ENCODE assay signal across 28 mouse cellular contexts in the genomic region with DNA sequence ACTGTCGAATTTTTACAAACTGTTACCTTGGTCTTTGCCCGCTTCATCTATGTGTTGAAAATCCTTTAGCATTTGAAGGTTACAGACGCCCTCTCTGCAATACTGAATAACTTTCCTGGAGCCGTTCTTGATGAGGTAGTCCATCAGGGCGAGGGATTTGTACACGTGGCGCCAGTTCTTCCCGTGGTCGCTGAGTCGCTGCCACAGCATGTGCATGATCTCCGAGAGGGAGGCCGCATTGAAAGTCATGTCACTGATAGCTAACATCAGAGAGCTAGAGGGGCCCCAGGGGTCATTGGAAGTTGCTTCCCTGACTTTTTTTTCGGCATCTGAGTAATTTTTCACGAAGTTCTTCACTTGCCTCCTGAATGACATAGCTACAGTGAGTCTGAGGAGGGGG. TPM values are rescaled to one million over a fixed set of nuclear protein-coding genes. Genes with fewer than 3 reads are reported as not detected.
A peak's percentile ranks its signal among the peaks of the same experiment; 100 is the strongest.
DNase-seq lines count a peak whose midpoint lies in the region; ATAC-seq lines count a peak whose summit lies in the region.
"Had no signal": no experiment of that assay in that cellular context is flagged by ENCODE, and none has a peak within 500 bp of the region (broad histone marks: within the 10 kb centered on the region; RNA-seq: fewer than 3 reads in every experiment).

No protein-coding gene starts in this region.

- peaks cover 33% of the 10 kb centered on the region for H3K4me1 ChIP-seq in megakaryocyte, embryonic 14.5 days
- no peaks in the 10 kb centered on the region for H3K4me1 ChIP-seq in midbrain, embryonic 11.5 days (ENCODE audit: control insufficient read depth, insufficient read depth, low read length)
- H3K4me1 ChIP-seq: limb, embryonic 12.5 days had no signal

- 71% methylated on average over 14 of the region's 14 CpGs for WGBS in midbrain, embryonic 11.5 days

- DNase-seq in embryo, embryonic 11 days: peak; percentile 13
- DNase-seq in embryo, embryonic 9.5 days (ENCODE audit: extremely low spot score): no peak
- peak; percentile 64 for DNase-seq in NIH3T3 (ENCODE audit: low read depth)
- DNase-seq in thymus, postnatal 4 days: peak; percentile 54
- no peak for DNase-seq in midbrain, embryonic 11.5 days (ENCODE audit: low spot score, missing footprints)
- DNase-seq: B cell, adult 2 months; cerebellum, adult 18-20 months; cerebellum, postnatal 25 days; layer of hippocampus, adult 9-11 months; lung, adult 2 months; lung, postnatal 4 days had no signal

- H3K4me3 ChIP-seq in megakaryocyte, embryonic 14.5 days (replicated peaks): peak overlapping the region; percentile 59
- no peak overlapping the region for H3K4me3 ChIP-seq in midbrain, embryonic 11.5 days (ENCODE audit: low read depth, low read length)
- H3K4me3 ChIP-seq: erythroblast, embryonic 14.5 days; forebrain, embryonic 13.5 days; hindbrain, embryonic 15.5 days; limb, embryonic 12.5 days; liver, embryonic 12.5 days; midbrain, embryonic 13.5 days had no signal

- no peak overlapping the region for H3K9ac ChIP-seq in midbrain, embryonic 11.5 days (ENCODE audit: low read length)
- H3K9ac ChIP-seq: forebrain, embryonic 13.5 days; hindbrain, embryonic 15.5 days; limb, embryonic 12.5 days; liver, embryonic 12.5 days; midbrain, embryonic 13.5 days had no signal

- no peak overlapping the region for H3K4me2 ChIP-seq in midbrain, embryonic 11.5 days
- H3K4me2 ChIP-seq: forebrain, embryonic 13.5 days; hindbrain, embryonic 15.5 days; limb, embryonic 12.5 days; liver, embryonic 12.5 days; midbrain, embryonic 13.5 days had no signal

- H3K27ac ChIP-seq in midbrain, embryonic 11.5 days (ENCODE audit: low read depth, low read length): no peak overlapping the region
- H3K27ac ChIP-seq: forebrain, embryonic 13.5 days; hindbrain, embryonic 15.5 days; limb, embryonic 12.5 days; liver, embryonic 12.5 days; midbrain, embryonic 13.5 days had no signal

- no peaks in the 10 kb centered on the region for H3K9me3 ChIP-seq in megakaryocyte, embryonic 14.5 days
- H3K9me3 ChIP-seq in midbrain, embryonic 11.5 days (ENCODE audit: control insufficient read depth, low read length): no peaks in the 10 kb centered on the region
- H3K9me3 ChIP-seq: forebrain, embryonic 13.5 days; hindbrain, embryonic 15.5 days; limb, embryonic 12.5 days; liver, embryonic 12.5 days; midbrain, embryonic 13.5 days had no signal

- H3K36me3 ChIP-seq in megakaryocyte, embryonic 14.5 days (replicated peaks; ENCODE audit: low read length): no peaks in the 10 kb centered on the region
- H3K36me3 ChIP-seq in midbrain, embryonic 11.5 days (ENCODE audit: control insufficient read depth, insufficient read depth, low read length): no peaks in the 10 kb centered on the region
- H3K36me3 ChIP-seq: hindbrain, embryonic 15.5 days; limb, embryonic 12.5 days; liver, embryonic 12.5 days; midbrain, embryonic 13.5 days had no signal

- peaks cover 13% of the 10 kb centered on the region for H3K27me3 ChIP-seq in megakaryocyte, embryonic 14.5 days (replicated peaks)
- H3K27me3 ChIP-seq in midbrain, embryonic 11.5 days (ENCODE audit: control insufficient read depth, insufficient read depth, low read length): no peaks in the 10 kb centered on the region
- H3K27me3 ChIP-seq: forebrain, embryonic 13.5 days; hindbrain, embryonic 15.5 days; midbrain, embryonic 13.5 days had no signal

- no peak for ATAC-seq in megakaryocyte, adult 5-6 weeks (ENCODE audit: poor library complexity, severe bottlenecking)
- ATAC-seq in midbrain, embryonic 11.5 days (ENCODE audit: low FRiP score): no peak
- ATAC-seq: forebrain, embryonic 13.5 days; intestine, embryonic 16.5 days; liver, embryonic 12.5 days; midbrain, embryonic 13.5 days had no signal

RNA-seq across cellular contexts. Expression of gene Enthd1, which starts 5.0 kb away (rescaled TPM):
- not detected in 2 replicates for polyA plus RNA-seq in megakaryocyte, embryonic 14.5 days (2012; ENCODE audit: insufficient read depth, low replicate concordance)
- 0.11 TPM in 1 of 2 replicates, not detected in the other for total RNA-seq in megakaryocyte, adult 5-6 weeks (2015)
- 0.18 TPM in 1 of 2 replicates, not detected in the other for total RNA-seq in megakaryocyte, adult 5-6 weeks (2017)
- not detected in 2 replicates for polyA plus RNA-seq in midbrain, embryonic 11.5 days (2014; fragmentation: Nextera tagmentation; extraction: Ambion mirVana)
- total RNA-seq: adrenal gland, postnatal 4 days; gastrocnemius, adult 8-10 months; granulocyte monocyte progenitor cell, adult 5-6 weeks; heart, postnatal 25 days; left cerebral cortex, adult 8-10 months had no signal
- polyA plus RNA-seq: embryonic facial prominence, embryonic 11.5 days; erythroblast, embryonic 14.5 days; forebrain, embryonic 13.5 days; hindbrain, embryonic 15.5 days; intestine, embryonic 16.5 days; kidney, embryonic 14.5 days; limb, embryonic 12.5 days; liver, embryonic 12.5 days; lung, adult 2 months; midbrain, embryonic 13.5 days; neural tube, embryonic 14.5 days had no signal

RNA-seq across cellular contexts. Expression of gene Grap2, which starts 12.4 kb away (rescaled TPM):
- 136 and 290 TPM in 2 replicates for polyA plus RNA-seq in megakaryocyte, embryonic 14.5 days (2012; ENCODE audit: insufficient read depth, low replicate concordance)
- total RNA-seq in megakaryocyte, adult 5-6 weeks (2015): 3.6 and 4.3 TPM in 2 replicates
- 7.3 and 7.4 TPM in 2 replicates for total RNA-seq in megakaryocyte, adult 5-6 weeks (2017)
- 4.9 and 5.0 TPM in 2 replicates for polyA plus RNA-seq in midbrain, embryonic 11.5 days (2014; fragmentation: Nextera tagmentation; extraction: Ambion mirVana)

Comparison
In these comparisons a context has a peak if more than half of its experiments do, and no peak if none do; other contexts are left out.
1. DNase-seq: peak in embryo, embryonic 11 days (single experiment), NIH3T3 (single experiment) and thymus, postnatal 4 days (single experiment); none in embryo, embryonic 9.5 days (single experiment) and midbrain, embryonic 11.5 days (single experiment).
2. RNA of gene Grap2, which starts 12.4 kb away (polyA plus RNA-seq): 136 to 290 TPM in megakaryocyte, embryonic 14.5 days; 4.9 to 5.0 TPM in midbrain, embryonic 11.5 days; every median in the first group is over 10 times any median in the second.